Mouse (Mus musculus): ENCODE data around the gene Triobp. TPM values are rescaled to one million over a fixed set of nuclear protein-coding genes. Genes with fewer than 3 reads are reported as not detected.
A peak's percentile ranks its signal among the peaks of the same experiment; 100 is the strongest.
"Not testable (repeated sequence)": the region's sequence is repeated elsewhere in the genome, so short reads cannot be mapped to it uniquely, and the experiment has no call there.

Gene Triobp
- polyA plus RNA-seq, 1 experiment from 2014 or later, result 40.0 TPM

DNA sequence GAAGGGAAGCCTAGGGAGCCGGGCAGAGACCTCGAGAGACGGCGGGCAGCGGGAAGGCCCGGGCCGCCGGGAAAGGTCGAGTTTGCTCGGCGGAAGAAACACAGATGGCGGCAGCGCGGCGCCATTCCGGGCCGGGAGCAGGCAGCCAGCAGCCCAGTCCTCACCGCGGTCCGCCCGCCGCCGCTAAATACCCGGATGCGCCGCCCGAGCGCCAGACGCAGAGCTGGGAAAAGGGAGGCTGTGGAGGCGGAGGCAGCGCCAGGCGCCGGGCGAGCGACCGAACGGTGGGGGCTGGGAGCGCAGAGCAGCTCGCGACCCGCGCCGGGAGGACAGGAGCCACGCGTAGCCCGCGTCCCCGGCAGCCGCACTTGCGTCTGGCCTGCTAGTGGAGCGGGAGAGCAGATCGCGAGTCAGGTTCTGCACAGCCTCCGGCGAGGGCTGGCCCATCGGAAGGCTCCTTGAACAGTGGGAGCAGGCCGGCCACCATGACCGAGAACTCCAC is 80.8 kb downstream of the Triobp start, which contains the start of gene H1f0:
Gene H1f0, plus strand, starts transcription at position 214 of the 502 bp plus-strand sequence.
- under 1% methylated on average over 55 of the region's 58 CpGs for WGBS
- Histone ChIP-seq H3K4me3 (peak within 1 kb of the TSS; percentile 76), H3K9me3 (no peaks in the 10 kb centered on the region), H3K27ac (replicated peaks) (peak within 1 kb of the TSS; percentile 95), H3K4me2 (replicated peaks) (peak within 1 kb of the TSS; percentile 98), H3K9ac (replicated peaks) (peak within 1 kb of the TSS; percentile 99), H3K4me1 (peaks cover 50% of the 10 kb centered on the region), H3K27me3 (peaks cover 24% of the 10 kb centered on the region; the same call in 1 of the 2 replicates), H3K36me3 (no peaks in the 10 kb centered on the region)
- peak; percentile 78 for ATAC-seq (ENCODE audit: low FRiP score, low read depth)

DNA sequence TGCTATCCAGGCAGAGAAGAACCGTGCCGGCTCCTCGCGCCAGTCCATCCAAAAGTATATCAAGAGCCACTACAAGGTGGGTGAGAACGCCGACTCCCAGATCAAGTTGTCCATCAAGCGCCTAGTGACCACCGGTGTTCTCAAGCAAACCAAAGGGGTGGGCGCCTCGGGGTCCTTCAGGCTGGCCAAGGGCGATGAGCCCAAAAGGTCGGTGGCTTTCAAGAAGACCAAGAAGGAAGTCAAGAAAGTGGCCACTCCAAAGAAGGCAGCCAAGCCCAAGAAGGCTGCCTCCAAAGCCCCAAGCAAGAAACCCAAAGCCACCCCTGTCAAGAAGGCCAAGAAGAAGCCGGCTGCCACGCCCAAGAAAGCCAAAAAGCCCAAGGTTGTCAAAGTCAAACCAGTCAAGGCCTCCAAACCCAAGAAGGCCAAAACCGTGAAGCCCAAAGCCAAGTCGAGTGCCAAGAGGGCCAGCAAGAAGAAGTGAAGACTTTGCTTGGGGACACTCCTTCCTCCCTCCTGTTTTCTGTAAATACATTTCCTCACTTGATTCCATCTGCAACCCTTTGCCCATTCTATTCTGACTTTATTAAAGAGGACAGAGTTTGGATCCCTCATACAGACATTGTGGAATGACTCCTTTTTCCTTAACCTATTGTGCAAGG is 81.4 kb downstream of the Triobp start:
- Histone ChIP-seq H3K27ac (replicated peaks) (peak overlapping the region; percentile 95), H3K27me3 (peaks cover 19% of the 10 kb centered on the region; the same call in 1 of the 2 replicates), H3K4me3 (peak overlapping the region; percentile 76), H3K9ac (replicated peaks) (peak overlapping the region; percentile 99), H3K4me1 (peaks cover 50% of the 10 kb centered on the region), H3K9me3 (no peaks in the 10 kb centered on the region), H3K36me3 (no peaks in the 10 kb centered on the region), H3K4me2 (replicated peaks) (peak overlapping the region; percentile 98)
- WGBS, result 32% methylated on average over 16 of the region's 16 CpGs
- no peak for ATAC-seq (ENCODE audit: low FRiP score, low read depth)

DNA sequence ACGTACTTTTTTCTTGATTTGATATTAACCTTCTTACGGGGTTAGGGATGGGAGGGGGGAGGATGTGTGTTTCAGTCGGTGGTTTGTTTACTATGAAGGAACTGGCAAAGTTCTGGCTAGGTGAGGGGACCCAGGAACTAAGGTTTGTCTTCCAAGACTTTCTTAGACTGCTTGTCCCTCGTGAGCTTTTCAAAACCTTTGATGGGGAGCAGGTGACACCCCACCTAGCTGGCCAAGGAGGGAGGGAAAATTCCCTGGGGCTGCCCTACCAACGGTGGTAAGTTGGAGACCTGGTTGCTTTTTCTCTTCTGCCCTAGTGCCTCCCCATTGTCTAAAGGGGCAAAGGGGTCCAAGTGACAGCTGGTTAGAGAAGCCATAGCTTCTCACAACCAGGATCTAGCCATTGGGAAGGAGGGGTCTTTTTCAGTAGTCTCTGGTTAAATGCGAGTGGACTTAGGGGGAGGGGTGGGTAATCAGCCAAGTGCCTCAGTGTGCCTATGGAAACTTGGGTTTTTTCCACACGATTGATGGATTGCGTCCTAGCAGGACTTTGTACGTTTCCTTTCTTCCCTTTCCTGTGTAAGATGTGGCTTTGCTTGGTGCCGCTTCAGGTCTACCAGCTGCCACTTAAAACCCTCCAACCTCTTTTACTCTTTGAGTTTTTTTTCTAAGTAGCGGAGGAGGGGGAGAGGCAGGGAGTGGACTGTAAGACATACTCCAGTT is 82.2 kb downstream of the Triobp start:
- Histone ChIP-seq H3K4me3 (peak overlapping the region; percentile 76), H3K36me3 (no peaks in the 10 kb centered on the region), H3K27me3 (peaks cover 16% of the 10 kb centered on the region; the same call in 1 of the 2 replicates), H3K4me2 (replicated peaks) (peak overlapping the region; percentile 98), H3K9me3 (no peaks in the 10 kb centered on the region), H3K9ac (replicated peaks) (peak overlapping the region; percentile 99), H3K4me1 (peaks cover 50% of the 10 kb centered on the region), H3K27ac (replicated peaks) (peak overlapping the region; percentile 61)
- WGBS, result 12% methylated on average over 11 of the region's 11 CpGs
- ATAC-seq (ENCODE audit: low FRiP score, low read depth), result no peak

DNA sequence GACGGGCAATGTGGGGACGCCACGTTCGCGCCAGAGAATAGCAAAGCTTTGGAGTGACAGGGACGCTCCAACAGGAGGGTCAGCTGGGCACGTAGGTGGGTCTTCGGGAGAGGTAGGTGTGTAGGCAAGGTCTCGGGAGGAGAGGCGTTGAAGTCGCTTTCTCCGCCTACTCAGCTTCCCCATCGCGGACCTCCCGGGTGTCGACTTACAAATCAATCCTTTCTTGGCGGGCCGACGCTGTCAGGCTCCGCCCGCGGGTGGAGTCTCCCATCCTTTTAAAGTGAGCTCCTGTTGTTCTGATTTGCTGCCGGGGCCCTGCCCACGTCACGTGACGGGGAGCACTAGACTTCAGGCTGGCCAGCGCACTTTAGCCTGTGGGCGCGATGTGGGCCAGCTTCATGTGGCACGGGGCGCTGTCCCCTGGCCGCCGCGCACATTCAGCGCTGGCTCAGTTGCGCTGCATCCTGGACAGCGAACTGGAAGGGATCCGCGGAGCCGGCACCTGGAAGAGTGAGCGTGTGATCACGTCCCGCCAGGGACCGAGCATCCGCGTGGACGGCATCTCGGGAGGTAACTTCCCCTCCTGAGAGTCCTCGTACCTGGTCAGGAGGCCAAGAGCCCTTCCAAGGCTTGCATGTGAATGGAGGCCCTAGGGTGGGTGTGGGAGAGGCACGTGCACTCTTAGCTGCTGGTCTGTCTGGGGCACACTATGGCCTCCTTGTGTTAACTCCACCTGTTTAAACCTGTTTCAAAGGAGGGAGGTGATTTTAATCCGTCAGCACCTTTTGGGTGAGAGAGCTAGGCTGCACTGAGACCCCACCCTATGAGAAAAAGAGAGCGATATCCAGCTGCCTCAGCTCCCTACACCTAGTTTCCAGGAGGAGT is 83.3 kb downstream of the Triobp start:
- peak overlapping the region; percentile 98 for H3K4me2 ChIP-seq (replicated peaks)
- peaks cover 11% of the 10 kb centered on the region; the same call in 1 of the 2 replicates for H3K27me3 ChIP-seq
- no peaks in the 10 kb centered on the region for H3K36me3 ChIP-seq
- peaks cover 46% of the 10 kb centered on the region for H3K4me1 ChIP-seq
- peak overlapping the region; percentile 76 for H3K4me3 ChIP-seq
- peak overlapping the region; percentile 99 for H3K9ac ChIP-seq (replicated peaks)
- peak overlapping the region; percentile 61 for H3K27ac ChIP-seq (replicated peaks)
- peak; percentile 80 for ATAC-seq (ENCODE audit: low FRiP score, low read depth)
- under 1% methylated on average over 52 of the region's 52 CpGs for WGBS
- H3K9me3 ChIP-seq, result no peaks in the 10 kb centered on the region

DNA sequence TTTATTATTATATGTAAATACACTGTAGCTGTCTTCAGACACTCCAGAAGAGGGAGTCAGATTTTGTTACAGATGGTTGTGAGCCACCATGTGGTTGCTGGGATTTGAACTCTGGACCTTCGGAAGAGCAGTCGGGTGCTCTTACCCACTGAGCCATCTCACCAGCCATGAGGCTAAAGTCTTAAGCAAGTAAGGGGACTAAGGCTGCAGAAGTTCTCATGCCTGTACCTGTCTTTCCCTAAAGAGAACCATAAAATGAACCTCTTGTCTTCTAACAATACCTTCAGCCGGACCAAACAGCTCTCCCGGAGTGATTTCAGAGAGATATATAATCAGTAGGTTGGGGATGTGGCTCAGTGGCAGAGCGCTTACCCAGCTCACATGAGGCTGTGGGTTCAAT is 84.4 kb downstream of the Triobp start:
- not testable (repeated sequence) for H3K36me3 ChIP-seq; H3K4me3 ChIP-seq; ATAC-seq (ENCODE audit: low FRiP score, low read depth); H3K9me3 ChIP-seq; H3K27ac ChIP-seq (replicated peaks); H3K27me3 ChIP-seq; H3K9ac ChIP-seq (replicated peaks)
- H3K4me1 ChIP-seq, result peaks cover 41% of the 10 kb centered on the region
- 86% methylated on average over 5 of the region's 5 CpGs for WGBS
- 0 out of 2 replicates have a peak overlapping the region, but pooled peaks have one; percentile 6 for H3K4me2 ChIP-seq (replicated peaks)

DNA sequence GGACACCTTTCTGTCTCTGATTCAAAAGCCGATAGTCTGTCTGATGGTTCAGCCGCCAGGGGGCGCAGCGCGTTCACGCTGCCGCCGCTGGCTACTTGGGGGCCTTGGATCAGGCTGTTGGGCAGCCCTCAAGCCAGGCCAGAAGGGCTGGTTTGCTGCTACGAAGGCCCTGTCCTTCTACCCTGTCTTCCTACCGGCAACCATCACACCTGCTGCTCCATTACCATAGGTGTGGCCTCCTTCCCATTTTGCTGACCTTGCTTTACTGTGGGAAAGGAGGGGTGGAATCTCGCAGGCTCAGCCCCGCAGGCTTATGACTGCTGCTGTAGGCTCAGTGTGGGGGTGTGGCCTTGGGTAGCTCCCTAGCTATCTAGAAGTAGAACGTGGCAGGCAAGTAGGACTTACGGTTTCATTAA is 90.4 kb downstream of the Triobp start:
- Histone ChIP-seq H3K9ac (replicated peaks) (no peak overlapping the region), H3K4me2 (replicated peaks) (no peak overlapping the region), H3K9me3 (no peaks in the 10 kb centered on the region), H3K36me3 (peaks cover 7% of the 10 kb centered on the region), H3K4me1 (peaks cover 24% of the 10 kb centered on the region), H3K27ac (replicated peaks) (no peak overlapping the region), H3K27me3 (peaks cover 36% of the 10 kb centered on the region), H3K4me3 (no peak overlapping the region)
- ATAC-seq (ENCODE audit: low FRiP score, low read depth), result no peak
- WGBS, result 15% methylated on average over 14 of the region's 14 CpGs

DNA sequence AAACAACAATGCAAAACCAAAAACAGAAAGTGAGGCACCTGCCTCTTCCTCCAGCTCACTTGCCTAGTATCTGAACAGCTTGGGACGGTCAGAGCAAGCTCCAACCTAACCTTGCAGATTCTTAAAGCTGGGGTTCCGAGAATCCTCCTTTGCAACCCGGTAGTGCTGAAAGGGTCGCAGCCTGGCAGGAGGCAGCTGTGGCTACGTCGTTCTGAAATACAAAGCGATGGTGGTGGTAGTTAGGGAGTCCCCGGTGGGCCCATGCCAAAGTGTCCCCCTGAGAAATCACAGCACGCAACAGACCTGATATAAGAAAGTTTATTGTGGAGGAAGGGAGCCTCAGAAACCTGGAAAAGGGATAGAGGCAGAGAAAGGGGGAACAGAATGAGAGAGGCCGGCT is 90.8 kb downstream of the Triobp start:
- no peak overlapping the region for H3K9ac ChIP-seq (replicated peaks)
- no peak overlapping the region for H3K4me3 ChIP-seq
- WGBS, result 64% methylated on average over 10 of the region's 10 CpGs
- H3K4me2 ChIP-seq (replicated peaks), result no peak overlapping the region
- peaks cover 7% of the 10 kb centered on the region for H3K36me3 ChIP-seq
- H3K27me3 ChIP-seq, result peaks cover 40% of the 10 kb centered on the region
- no peaks in the 10 kb centered on the region for H3K9me3 ChIP-seq
- H3K4me1 ChIP-seq, result peaks cover 28% of the 10 kb centered on the region
- no peak for ATAC-seq (ENCODE audit: low FRiP score, low read depth)
- no peak overlapping the region for H3K27ac ChIP-seq (replicated peaks)

DNA sequence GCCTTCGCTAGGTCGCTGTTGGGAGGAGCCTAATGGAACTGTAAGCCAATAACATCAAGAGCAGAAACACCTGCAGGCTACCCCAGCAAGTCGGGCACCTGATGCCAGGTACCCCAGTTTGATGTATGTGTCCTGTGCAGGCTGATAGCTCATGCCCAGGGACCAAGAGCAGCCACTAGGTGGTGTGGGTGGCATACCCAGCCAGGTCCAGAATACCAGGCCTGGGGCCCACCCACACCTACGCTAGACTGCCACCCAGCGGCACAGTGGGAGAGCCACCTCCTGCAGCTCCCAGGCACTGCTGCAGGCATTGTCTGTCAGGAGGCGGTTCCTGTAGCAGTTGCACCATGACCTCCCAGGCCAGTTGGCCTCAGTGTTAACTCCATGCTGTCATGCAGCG is 91.3 kb downstream of the Triobp start:
- Histone ChIP-seq H3K4me3 (no peak overlapping the region), H3K9ac (replicated peaks) (no peak overlapping the region), H3K4me1 (peaks cover 28% of the 10 kb centered on the region), H3K27ac (replicated peaks) (no peak overlapping the region), H3K9me3 (no peaks in the 10 kb centered on the region), H3K27me3 (peaks cover 46% of the 10 kb centered on the region), H3K36me3 (peaks cover 7% of the 10 kb centered on the region), H3K4me2 (replicated peaks) (no peak overlapping the region)
- peak; percentile 17; the same call in 1 of the 2 replicates for ATAC-seq (ENCODE audit: low FRiP score, low read depth)
- 18% methylated on average over 7 of the region's 7 CpGs for WGBS

DNA sequence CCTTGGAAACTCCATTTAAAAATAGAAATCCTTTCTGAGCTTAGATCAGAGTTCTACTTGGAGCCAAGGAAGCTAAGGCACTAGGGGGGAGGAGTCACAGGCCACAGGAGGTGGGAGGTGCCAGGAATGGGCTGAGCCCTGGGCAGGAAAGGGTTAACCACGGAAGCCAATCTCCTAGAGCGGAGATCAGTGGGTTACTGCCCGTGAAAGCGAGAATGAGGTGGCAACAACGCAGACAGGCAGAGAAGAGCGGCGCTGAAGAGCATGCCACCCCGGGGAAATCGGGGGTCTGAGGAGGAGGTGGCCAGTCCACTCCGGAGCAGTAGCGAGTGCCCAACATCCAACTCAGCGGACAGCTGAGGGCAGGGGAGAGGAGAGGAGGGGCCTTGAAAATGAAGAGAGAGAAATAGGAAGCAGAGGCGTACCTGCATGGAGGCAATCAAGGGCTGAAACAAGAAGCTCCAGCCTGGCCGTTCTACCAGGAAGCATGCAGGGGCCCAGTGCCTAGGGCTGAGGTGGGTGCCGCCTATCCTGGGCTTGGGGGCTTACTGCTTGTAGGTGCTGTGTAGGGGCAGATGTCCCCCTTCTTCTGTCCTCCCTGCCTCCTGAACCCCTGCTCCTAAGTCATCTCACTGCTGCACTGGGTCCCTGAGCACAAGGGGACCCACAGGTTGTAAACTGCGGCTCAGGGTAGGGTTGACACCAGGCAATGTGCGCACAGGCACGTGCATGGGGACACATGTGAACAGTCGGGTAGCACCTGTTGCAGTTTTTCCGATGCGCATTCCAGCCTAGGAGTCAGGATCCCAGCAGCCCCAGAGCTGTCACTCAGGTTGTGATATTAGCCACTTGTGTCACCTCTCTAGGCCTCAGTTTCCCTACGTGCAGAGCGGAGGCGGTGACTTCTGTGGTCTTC is 93.2 kb downstream of the Triobp start:
- peak overlapping the region; percentile 43 for H3K4me2 ChIP-seq (replicated peaks)
- no peak for ATAC-seq (ENCODE audit: low FRiP score, low read depth)
- peaks cover 37% of the 10 kb centered on the region for H3K4me1 ChIP-seq
- H3K9me3 ChIP-seq, result no peaks in the 10 kb centered on the region
- H3K36me3 ChIP-seq, result peaks cover 7% of the 10 kb centered on the region
- H3K9ac ChIP-seq (replicated peaks), result 0 out of 2 replicates have a peak overlapping the region, but pooled peaks have one; percentile 28
- no peak overlapping the region for H3K27ac ChIP-seq (replicated peaks)
- WGBS, result 26% methylated on average over 24 of the region's 24 CpGs
- peaks cover 59% of the 10 kb centered on the region for H3K27me3 ChIP-seq
- H3K4me3 ChIP-seq, result peak overlapping the region; percentile 24

DNA sequence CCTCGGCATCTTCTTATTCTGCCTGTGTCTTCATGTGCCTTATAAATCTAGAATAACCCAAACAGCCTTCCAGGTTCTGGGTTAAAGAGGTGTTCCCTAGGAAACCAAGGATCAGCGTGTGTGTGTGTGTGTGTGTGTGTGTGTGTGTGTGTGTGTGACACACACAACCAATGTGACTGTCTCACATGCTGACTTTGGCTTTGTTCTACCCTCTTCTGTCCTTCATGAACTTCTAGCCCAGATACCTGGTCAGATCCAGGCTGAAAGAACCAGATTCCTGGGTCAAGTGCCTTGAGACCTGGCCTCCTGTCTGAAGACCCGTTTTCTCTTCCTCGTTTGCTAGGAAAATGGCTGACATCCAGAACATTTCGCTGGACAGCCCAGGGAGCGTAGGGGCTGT is 94.1 kb downstream of the Triobp start, which contains the start of gene Galr3:
Gene Galr3, plus strand, starts transcription at position 301 of the 400 bp plus-strand sequence.
- 87% methylated on average over 6 of the region's 6 CpGs for WGBS
- H3K4me2 ChIP-seq (replicated peaks), result peak within 1 kb of the TSS; percentile 72
- H3K9ac ChIP-seq (replicated peaks), result peak within 1 kb of the TSS; percentile 37; the same call in 1 of the 2 replicates
- H3K9me3 ChIP-seq, result no peaks in the 10 kb centered on the region
- H3K4me3 ChIP-seq, result peak within 1 kb of the TSS; percentile 49
- H3K36me3 ChIP-seq, result peaks cover 7% of the 10 kb centered on the region
- no peak within 1 kb of the TSS for H3K27ac ChIP-seq (replicated peaks)
- peaks cover 60% of the 10 kb centered on the region for H3K27me3 ChIP-seq
- no peak for ATAC-seq (ENCODE audit: low FRiP score, low read depth)
- H3K4me1 ChIP-seq, result peaks cover 37% of the 10 kb centered on the region
